Mouse (Mus musculus): ENCODE results near the gene Efna1.

The Efna1 gene

DNA sequence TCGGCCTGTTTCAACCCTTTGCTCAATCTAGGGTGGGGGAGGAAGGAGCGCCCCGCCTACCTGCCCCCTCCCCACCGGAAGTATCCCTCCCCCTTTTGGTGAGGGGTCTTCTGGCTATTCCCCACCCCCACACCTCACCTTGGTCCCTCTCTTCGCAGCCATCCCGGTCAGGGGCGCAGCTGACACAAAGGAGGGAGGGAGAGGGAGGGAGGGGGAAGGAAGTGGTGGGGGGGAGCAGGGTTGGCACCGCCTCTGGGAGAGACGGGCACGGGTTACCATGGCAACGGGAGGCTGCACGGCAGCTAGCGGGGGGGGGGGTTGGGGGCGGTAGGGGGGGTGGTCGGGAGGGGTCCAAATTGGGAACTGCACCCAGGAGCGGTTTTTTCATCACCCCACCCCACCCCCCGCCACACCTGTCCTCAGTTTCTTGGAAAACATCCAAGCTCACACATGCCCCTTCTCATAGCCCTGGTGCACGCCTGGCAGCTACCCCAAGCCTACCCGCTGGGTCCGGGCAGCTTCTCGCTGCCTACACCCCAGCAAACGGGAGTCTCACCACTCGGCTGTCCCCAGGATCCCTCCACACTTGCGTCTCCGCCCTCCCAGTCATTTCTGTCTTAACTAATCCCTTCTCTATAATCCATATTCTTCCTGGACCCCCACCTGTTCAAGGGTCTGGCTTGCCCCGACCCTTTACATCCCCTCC, 35.8 kb downstream of the Efna1 start:
- DNase-seq (ENCODE audit: low spot score in 2 of 2), result peak in 1 of 2 experiments; percentile 55

GRCm38 (mm10) chr3:89244158-89244981, 36.6 kb downstream of the Efna1 start:
- peak in 1 of 2 experiments; percentile 33 for DNase-seq (ENCODE audit: low spot score in 2 of 2)

DNA sequence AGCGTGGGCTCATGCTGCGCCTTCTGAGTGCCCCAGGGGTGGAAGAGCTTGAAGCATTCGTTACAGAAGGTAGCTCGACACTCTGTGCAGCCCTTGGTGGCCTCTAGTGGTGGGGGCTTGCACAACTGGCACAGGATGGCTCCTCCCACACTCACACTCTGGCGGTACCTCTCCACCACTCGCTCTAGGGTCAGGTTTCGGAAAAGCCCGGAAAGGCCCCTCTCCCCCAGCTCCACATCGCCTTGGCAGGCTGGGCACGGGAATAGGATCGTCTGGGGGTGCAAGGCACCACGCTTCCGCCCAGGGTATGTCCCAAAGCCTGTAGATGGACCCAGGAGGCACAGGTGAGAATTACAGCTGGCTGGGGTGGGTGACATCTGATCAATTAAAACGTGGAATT, 37.3 kb downstream of the Efna1 start:
- DNase-seq (ENCODE audit: low spot score in 2 of 2), result no peak

- no peak for DNase-seq (ENCODE audit: low spot score in 2 of 2)
Observed at GRCm38 (mm10) chr3:89242331-89242895, 38.5 kb downstream of the Efna1 start.

DNA sequence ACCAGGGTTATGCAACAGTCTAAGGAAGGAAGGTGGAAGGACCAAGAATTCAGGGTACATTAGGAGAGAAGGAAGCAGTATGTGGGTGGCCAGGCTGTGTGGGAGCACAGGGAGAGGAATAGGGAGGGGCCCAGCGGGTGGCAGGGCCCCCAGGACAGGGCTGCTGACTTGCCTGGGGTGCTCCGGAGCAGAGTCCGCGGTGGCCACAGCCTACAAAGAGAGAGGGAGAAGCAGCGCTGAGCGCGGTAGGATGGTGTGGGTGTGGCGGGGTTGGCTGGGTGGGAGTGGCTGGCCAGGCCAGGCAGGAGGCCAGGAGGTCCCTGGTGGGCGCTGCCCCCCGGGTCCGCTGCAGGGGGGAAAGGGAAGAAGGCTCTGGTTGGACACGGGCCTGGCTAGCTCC, 42.4 kb downstream of the Efna1 start:
- no peak for DNase-seq (ENCODE audit: low spot score in 2 of 2)

GRCm38 (mm10) chr3:89237682-89238081, 43.3 kb downstream of the Efna1 start:
- no peak for DNase-seq (ENCODE audit: low spot score in 2 of 2)

DNA sequence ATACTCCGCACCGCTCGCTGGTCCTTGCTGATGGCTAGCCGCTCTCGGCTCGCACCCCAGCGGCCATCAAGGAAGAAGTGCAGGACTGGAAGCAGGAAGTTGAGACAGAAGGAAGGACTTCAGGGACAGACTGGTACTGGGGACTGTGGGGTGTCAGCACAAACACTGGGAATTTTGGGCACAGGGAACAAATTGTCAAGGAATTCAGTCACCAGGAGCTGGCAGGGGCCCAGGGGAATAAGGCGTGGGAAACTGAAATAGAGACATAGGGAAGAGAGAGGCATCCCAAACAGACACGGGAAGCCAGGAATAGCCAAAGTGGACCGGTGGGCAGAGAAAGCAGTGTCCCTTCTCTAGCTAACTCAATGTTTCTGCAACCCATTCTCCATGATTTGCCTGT, 44.4 kb downstream of the Efna1 start:
- DNase-seq (ENCODE audit: low spot score in 2 of 2), result no peak

DNA sequence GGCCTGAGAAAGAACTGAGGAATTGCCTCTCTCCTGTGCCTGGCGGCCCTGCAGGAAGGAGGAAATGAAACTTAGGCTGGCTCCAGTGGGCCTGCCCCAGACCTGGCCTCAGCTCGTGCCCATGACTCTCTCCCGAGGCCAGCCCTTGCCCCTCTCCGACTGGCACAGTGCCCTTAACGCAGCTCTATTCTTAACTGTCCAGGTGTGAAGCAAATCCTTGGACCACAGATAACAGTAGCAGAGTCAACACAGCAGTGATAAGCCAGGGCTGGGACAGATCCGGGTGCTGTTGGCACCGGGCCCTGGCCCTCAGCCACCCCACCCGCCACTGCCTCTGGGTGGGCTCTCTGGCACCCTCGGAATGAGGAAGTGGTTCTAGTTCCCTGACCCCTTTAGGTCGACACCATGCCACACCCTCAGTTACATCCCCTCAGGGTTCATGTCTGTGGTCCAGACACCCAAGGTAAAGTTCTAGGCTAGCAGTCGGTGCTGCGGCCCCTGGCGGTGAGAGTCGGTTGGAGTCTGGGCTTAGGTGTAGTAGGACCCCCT, 47.3 kb downstream of the Efna1 start:
- DNase-seq (ENCODE audit: low spot score in 2 of 2), result no peak

DNA sequence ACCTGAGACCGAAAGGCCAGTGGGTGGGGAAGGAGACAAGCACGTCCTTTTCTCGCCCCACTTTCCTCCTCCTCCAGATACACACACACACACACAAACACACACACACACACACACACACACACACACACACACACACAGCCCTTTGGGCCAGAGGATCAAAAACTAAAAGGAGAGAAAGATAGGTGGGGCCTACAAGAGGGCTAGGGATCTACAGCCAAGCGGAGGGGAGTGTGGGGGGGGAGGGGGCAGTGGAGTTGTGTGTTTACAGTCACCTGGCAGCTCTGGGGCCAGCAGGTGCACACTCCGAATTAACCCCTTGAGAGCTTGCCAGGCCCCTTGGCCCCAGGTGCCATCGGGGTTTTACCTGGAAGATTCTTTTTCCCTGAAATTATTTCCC, 48.3 kb downstream of the Efna1 start:
- no peak for DNase-seq (ENCODE audit: low spot score in 2 of 2)

DNA sequence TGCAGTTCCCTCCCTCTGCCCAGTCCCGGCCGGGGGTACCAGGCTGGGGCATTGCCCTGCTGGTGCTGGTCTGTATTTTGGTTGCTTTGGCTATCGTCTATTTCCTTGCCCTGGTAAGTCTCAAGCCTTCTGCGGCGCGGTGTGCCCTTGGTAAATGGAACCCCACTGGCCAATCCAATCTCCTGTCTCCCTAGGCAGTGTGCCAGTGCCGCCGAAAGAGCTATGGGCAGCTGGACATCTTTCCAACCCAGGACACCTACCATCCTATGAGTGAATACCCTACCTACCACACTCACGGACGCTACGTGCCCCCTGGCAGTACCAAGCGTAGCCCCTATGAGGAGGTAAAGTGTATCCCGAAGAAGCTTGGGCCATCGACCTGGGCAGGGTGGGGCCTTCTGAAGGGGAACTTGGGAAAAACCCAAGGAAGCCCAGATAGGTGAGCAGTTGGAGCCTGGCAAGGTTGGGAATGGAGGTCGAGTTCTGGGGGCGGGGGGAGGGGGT, 49.1 kb downstream of the Efna1 start:
- DNase-seq (ENCODE audit: low spot score in 2 of 2), result no peak

DNA sequence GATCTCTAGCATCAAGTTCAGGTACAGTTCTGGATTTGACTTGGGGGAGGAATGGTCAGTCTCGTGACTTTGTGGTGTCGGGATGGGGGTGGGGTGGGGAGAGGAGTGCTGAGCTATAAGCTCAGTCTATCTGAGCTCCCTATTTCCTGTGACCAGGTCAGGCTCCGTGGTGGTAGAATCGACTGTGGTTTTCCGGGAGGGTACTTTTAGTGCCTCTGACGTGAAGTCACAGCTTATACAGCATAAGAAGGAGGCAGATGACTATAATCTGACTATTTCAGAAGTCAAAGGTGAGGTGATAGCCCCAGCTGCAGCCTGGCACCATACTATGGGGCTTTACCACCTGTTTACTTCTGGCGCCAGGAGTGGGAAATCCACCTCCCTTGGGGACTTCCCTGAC, 49.6 kb downstream of the Efna1 start:
- no peak for DNase-seq (ENCODE audit: low spot score in 2 of 2)

DNA sequence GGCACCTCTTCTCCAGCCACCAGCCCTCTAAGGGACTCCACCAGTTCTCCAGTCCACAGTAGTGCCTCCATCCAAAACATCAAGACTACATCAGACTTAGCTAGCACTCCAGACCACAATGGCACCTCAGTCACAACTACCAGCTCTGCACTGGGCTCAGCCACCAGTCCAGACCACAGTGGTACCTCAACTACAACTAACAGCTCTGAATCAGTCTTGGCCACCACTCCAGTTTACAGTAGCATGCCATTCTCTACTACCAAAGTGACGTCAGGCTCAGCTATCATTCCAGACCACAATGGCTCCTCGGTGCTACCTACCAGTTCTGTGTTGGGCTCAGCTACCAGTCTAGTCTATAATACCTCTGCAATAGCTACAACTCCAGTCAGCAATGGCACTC, 50.4 kb downstream of the Efna1 start:
- no peak for DNase-seq (ENCODE audit: low spot score in 2 of 2)

GRCm38 (mm10) chr3:89229276-89229675, 51.7 kb downstream of the Efna1 start:
- DNase-seq (ENCODE audit: low spot score in 2 of 2), result no peak

- no peak for DNase-seq (ENCODE audit: low spot score in 2 of 2)
Observed at GRCm38 (mm10) chr3:89228836-89229235, 52.1 kb downstream of the Efna1 start, which contains the start of gene Muc1. TSS of gene Muc1 (plus strand) at chr3:89229057.

DNA sequence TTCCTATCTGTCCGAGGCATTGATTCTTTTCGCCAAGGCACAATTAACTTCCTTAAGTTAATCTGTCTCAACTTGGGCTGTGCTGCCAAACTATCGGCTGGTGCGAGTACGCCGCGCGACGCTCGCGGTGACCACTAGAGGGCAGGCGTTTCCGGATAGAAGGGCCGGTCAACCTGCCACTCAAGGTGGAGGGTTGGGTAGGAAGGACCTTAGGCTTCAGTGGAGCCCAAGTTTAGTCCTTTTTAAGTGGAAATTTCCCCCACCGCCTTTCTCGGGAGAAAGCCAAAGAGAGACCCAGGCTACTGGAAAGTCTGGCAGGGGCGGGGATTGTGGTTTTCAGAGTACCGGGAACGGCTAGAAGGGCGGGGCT, 52.8 kb downstream of the Efna1 start:
- peak in 1 of 2 experiments; percentile 78 for DNase-seq (ENCODE audit: low spot score in 2 of 2)

DNA sequence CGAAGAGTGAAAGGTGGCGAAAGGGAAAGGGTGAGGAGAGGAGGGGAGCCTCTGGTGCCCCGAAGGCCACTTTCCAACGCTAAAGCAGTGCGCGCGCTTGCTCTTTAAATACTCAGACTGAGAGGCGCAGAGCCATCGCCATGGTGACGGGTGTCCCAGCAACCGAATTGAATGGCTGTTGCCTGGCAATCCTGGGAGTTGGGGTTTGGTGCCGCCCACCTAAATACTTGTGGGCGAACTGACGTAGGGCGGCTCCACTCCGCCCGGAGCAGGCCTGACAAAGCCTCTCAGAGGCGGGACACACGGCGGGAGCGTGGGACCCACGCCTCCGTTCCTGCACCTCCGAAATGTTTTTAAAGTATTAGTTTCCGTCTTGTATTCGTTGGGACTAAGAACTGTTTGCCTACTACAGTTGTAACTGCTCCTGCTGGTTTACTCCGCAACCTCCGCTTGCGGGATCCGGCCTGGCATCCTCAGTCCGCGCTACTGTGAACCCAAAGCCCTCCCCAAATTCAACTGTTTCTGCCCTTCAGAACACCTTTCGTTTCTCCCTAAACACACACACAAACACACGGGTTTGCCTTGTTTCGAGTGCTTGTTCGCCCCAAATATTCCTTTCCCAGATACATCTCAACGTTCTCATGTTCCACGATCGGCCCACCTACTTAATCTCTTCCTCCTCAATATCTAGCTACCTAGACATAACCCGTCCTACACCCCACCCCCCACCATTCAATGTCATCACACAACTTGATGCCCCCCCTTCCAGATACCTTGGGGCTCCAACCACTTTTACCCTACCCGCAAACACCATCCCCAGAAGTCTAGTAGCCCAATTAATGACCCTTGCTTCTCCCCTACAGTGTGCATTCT, 53.4 kb downstream of the Efna1 start:
- peak; percentile 87 to 88 for DNase-seq (ENCODE audit: low spot score in 2 of 2)

- no peak for DNase-seq (ENCODE audit: low spot score in 2 of 2)
Observed at GRCm38 (mm10) chr3:89226900-89227299, 54.0 kb downstream of the Efna1 start, which contains the start of gene Mtx1. TSS of gene Mtx1 (minus strand) at chr3:89227088.

- DNase-seq (ENCODE audit: low spot score in 2 of 2), result no peak
Observed at GRCm38 (mm10) chr3:89226361-89226760, 54.6 kb downstream of the Efna1 start.

DNA sequence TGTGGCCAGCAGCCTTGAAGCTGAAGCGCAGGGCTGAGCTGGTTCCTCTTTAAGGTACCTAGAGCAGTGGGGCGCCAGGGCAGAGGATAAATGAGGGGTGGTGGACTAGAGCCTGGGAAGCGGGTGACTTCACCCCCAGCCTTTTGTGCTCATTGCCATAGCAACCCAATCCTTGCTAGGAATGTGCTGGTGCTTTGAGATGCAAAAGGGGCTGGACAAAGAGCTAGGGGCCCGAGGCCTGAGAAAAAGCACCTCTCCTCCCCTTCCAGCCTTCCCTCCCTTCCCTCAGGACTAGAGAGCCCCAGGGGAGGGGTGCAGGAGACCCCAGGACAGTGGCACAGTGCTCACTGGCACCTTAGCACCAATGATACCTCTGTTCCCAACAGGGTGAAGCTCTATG, 55.0 kb downstream of the Efna1 start:
- no peak for DNase-seq (ENCODE audit: low spot score in 2 of 2)

DNA sequence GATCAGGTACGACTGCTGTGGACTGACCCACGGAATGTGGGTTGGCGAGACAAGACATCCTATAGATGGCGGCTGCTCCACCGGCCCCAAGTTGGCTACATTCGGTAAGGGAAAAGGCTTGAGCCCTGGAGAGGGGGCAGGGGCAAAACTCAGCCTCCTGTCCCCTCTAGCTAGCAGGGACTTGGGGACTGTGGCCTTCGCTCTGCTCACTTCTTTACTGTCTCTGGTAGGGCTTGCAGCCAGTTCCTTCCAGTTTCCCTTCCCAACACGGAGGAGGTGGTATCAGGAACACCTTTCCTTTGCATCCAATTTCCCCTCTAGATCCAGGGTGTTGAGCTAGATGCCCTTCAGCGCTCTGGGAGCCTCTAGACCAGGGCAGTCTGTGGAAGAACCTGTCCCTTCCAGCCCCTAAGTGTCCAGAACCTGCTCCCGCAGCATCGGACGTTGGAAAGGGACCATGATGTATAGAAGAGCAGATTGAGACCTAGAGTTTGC, 55.6 kb downstream of the Efna1 start:
- DNase-seq (ENCODE audit: low spot score in 2 of 2), result no peak

GRCm38 (mm10) chr3:89224796-89225195, 56.1 kb downstream of the Efna1 start:
- DNase-seq (ENCODE audit: low spot score in 2 of 2), result no peak

Data from frontal cortex, postnatal 14 days (tissue).